ENCODE assay signal across 10 mouse cellular contexts in the genomic region with DNA sequence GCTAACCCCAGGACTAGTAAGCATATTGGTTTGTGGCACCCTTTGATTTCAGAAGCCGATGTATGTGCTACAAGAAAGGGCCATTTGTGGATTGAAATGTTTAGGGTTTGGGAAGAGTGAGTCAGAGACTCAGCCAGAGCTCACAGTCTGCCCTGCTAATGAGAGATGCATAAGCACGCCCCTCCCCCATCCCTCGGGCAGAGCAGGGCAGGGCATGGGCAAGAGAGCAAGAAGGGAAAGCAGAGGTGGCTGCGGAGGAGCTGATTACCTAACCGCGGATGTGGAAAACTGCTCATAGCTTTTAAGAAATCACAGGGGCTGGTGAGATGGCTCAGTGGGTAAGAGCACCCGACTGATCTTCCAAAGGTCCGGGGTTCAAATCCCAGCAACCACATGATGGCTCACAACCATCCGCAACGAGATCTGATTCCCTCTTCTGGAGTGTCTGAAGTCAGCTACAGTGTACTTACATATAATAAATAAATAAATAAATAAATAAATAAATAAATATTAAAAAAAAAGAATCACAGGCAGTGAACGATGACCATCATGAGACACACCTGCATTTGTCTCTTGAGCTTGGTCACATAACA. TPM values are rescaled to one million over a fixed set of nuclear protein-coding genes. Genes with fewer than 3 reads are reported as not detected.
DNase-seq lines count a peak whose midpoint lies in the region.
"Had no signal": no experiment of that assay in that cellular context is flagged by ENCODE, and none has a peak within 500 bp of the region (broad histone marks: within the 10 kb centered on the region; RNA-seq: fewer than 3 reads in every experiment).

No protein-coding gene starts in this region.

- peak; percentile 3 for DNase-seq in adrenal gland, postnatal 10 days
- DNase-seq in adrenal gland, adult (ENCODE audit: inconsistent age in 2 of 2, low spot score in 1 of 2) = no peak
- DNase-seq in thymus, postnatal 4 days = peak; percentile 11
- no peak for DNase-seq in thymus, postnatal 0 days (ENCODE audit: low spot score)
- DNase-seq in kidney, postnatal 14 days = peak; percentile 30
- peak; percentile 41 for DNase-seq in testis, postnatal 10 days (ENCODE audit: low spot score)
- no peak for DNase-seq in liver
- DNase-seq in natural killer cell, adult 2 months (ENCODE audit: low spot score in 2 of 2) = no peak
- DNase-seq: lung, postnatal 14 days had no signal

RNA-seq across cellular contexts. Expression of gene Hepacam2, which starts 42.1 kb away (rescaled TPM):
- total RNA-seq in adrenal gland, postnatal 10 days (2021) = under 1 TPM; 0.15 to 0.45 TPM
- polyA plus RNA-seq in thymus, postnatal 0 days (2015; fragmentation: Nextera tagmentation; extraction: Ambion mirVana) = 0.93 and 0.94 TPM in 2 replicates
- polyA plus RNA-seq: erythroblast, embryonic 14.5 days had no signal

RNA-seq across cellular contexts. Expression of gene Vps50, which starts 42.1 kb away (rescaled TPM):
- 10 to 100 TPM; 20.0 to 24.7 TPM for total RNA-seq in adrenal gland, postnatal 10 days (2021)
- 18.0 and 18.9 TPM in 2 replicates for polyA plus RNA-seq in thymus, postnatal 0 days (2015; fragmentation: Nextera tagmentation; extraction: Ambion mirVana)

RNA-seq across cellular contexts. Expression of gene Samd9l, which starts 56.7 kb away (rescaled TPM):
- 10 to 100 TPM; 10.6 to 15.5 TPM for total RNA-seq in adrenal gland, postnatal 10 days (2021)
- polyA plus RNA-seq in thymus, postnatal 0 days (2015; fragmentation: Nextera tagmentation; extraction: Ambion mirVana) = 8.5 and 9.9 TPM in 2 replicates
- polyA plus RNA-seq: erythroblast, embryonic 14.5 days had no signal

Comparison
In these comparisons a context has a peak if more than half of its experiments do, and no peak if none do; other contexts are left out.
1. DNase-seq: peak in adrenal gland, postnatal 10 days (single experiment), thymus, postnatal 4 days (single experiment), kidney, postnatal 14 days (single experiment) and testis, postnatal 10 days (single experiment); none in adrenal gland, adult (0 of 2), thymus, postnatal 0 days (single experiment), liver (single experiment) and natural killer cell, adult 2 months (0 of 2).